Mouse (Mus musculus): ENCODE measurements around the gene Serpina6.

- TF ChIP-seq CTCF (IDR thresholded peaks at IDR 0.05; ENCODE audit: insufficient read depth, low read length) (no peak), POLR2A (IDR thresholded peaks at IDR 0.05; ENCODE audit: borderline replicate concordance, extremely low read depth, low read depth, low read length) (no peak)
Measured at GRCm38 (mm10) chr12:103655123-103656044, 1.6 kb downstream of the Serpina6 start.

Data from lung, adult 2 months (tissue).